ENCODE assay signal across 8 mouse cellular contexts in genomic region chr10:70287825-70288235, GRCm38 (mm10). TPM values are rescaled to one million over a fixed set of nuclear protein-coding genes. Genes with fewer than 3 reads are reported as not detected.
DNase-seq lines count a peak whose midpoint lies in the region; ATAC-seq and TF ChIP-seq lines count a peak whose summit lies in the region.

No protein-coding gene starts in this region.

- TF ChIP-seq EP300 in liver, embryonic 14.5 days (IDR thresholded peaks at IDR 0.05; ENCODE audit: low read depth): no peak

- peaks cover 4% of the 10 kb centered on the region for H3K9me3 ChIP-seq in hindbrain, embryonic 13.5 days
- no peaks in the 10 kb centered on the region for H3K9me3 ChIP-seq in liver, embryonic 14.5 days (ENCODE audit: control insufficient read depth, low read length)
- H3K9me3 ChIP-seq in stomach, embryonic 16.5 days (replicated peaks; ENCODE audit: control insufficient read depth, low read length): no peaks in the 10 kb centered on the region
- no peaks in the 10 kb centered on the region for H3K9me3 ChIP-seq in forebrain, embryonic 16.5 days (ENCODE audit: control insufficient read depth, low read length)

- WGBS in hindbrain, embryonic 13.5 days: 40% methylated on average over 9 of the region's 9 CpGs
- 19% methylated on average over 9 of the region's 9 CpGs for WGBS in liver, embryonic 14.5 days (ENCODE audit: insufficient replicate concordance)
- 28% methylated on average over 9 of the region's 9 CpGs for WGBS in stomach, embryonic 16.5 days
- WGBS in forebrain, embryonic 16.5 days: 30% methylated on average over 9 of the region's 9 CpGs

- peak overlapping the region; percentile 48 for H3K27ac ChIP-seq in hindbrain, embryonic 13.5 days
- H3K27ac ChIP-seq in liver, embryonic 14.5 days: no peak overlapping the region
- no peak overlapping the region for H3K27ac ChIP-seq in stomach, embryonic 16.5 days (ENCODE audit: low read length)
- no peak overlapping the region for H3K27ac ChIP-seq in forebrain, embryonic 16.5 days (ENCODE audit: low read length)

- DNase-seq in layer of hippocampus, adult 11-12 months (ENCODE audit: low spot score): peak; percentile 15
- DNase-seq in layer of hippocampus, postnatal 14 days (ENCODE audit: low spot score in 2 of 2): no peak
- peak; percentile 71 for DNase-seq in brain, adult 2 months (ENCODE audit: low read depth, low spot score)
- peak; percentile 23 to 41 (median 33) for DNase-seq in liver, embryonic 14.5 days (ENCODE audit: low read depth in 3 of 3, low spot score in 3 of 3)
- no peak for DNase-seq in ovary, postnatal 10 days (ENCODE audit: low spot score)

- no peak overlapping the region for H3K4me2 ChIP-seq in hindbrain, embryonic 13.5 days
- H3K4me2 ChIP-seq in liver, embryonic 14.5 days (ENCODE audit: low read depth): peak overlapping the region; percentile 39
- peak overlapping the region; percentile 17 for H3K4me2 ChIP-seq in stomach, embryonic 16.5 days (ENCODE audit: low read depth, low read length)
- H3K4me2 ChIP-seq in forebrain, embryonic 16.5 days (ENCODE audit: low read length): no peak overlapping the region

- ATAC-seq in hindbrain, embryonic 13.5 days (ENCODE audit: low FRiP score): 0 out of 2 replicates have a peak, but pooled peaks have one; percentile 16
- no peak; the same call in 1 of the 2 replicates for ATAC-seq in liver, embryonic 14.5 days (ENCODE audit: insufficient read depth)
- peak; percentile 75; the same call in 1 of the 2 replicates for ATAC-seq in stomach, embryonic 16.5 days (ENCODE audit: insufficient read depth, low FRiP score)
- ATAC-seq in forebrain, embryonic 16.5 days: no peak

- no peaks in the 10 kb centered on the region for H3K36me3 ChIP-seq in hindbrain, embryonic 13.5 days
- H3K36me3 ChIP-seq in liver, embryonic 14.5 days (replicated peaks; ENCODE audit: control insufficient read depth, insufficient read depth, low read depth): no peaks in the 10 kb centered on the region
- no peaks in the 10 kb centered on the region; the same call in 1 of the 2 replicates for H3K36me3 ChIP-seq in stomach, embryonic 16.5 days (ENCODE audit: control insufficient read depth, insufficient read depth, low read length)
- no peaks in the 10 kb centered on the region for H3K36me3 ChIP-seq in forebrain, embryonic 16.5 days (ENCODE audit: control insufficient read depth, insufficient read depth)

- H3K27me3 ChIP-seq in hindbrain, embryonic 13.5 days: no peaks in the 10 kb centered on the region
- no peaks in the 10 kb centered on the region for H3K27me3 ChIP-seq in liver, embryonic 14.5 days (ENCODE audit: control insufficient read depth, insufficient read depth, low read length)
- H3K27me3 ChIP-seq in stomach, embryonic 16.5 days (ENCODE audit: control insufficient read depth, insufficient read depth, low read length): no peaks in the 10 kb centered on the region
- no peaks in the 10 kb centered on the region for H3K27me3 ChIP-seq in forebrain, embryonic 16.5 days (replicated peaks; ENCODE audit: control insufficient read depth, insufficient read depth, low read length)

- no peak overlapping the region for H3K9ac ChIP-seq in hindbrain, embryonic 13.5 days
- H3K9ac ChIP-seq in liver, embryonic 14.5 days (replicated peaks): no peak overlapping the region; the same call in 1 of the 2 replicates
- no peak overlapping the region for H3K9ac ChIP-seq in stomach, embryonic 16.5 days (ENCODE audit: low read length)
- H3K9ac ChIP-seq in forebrain, embryonic 16.5 days (replicated peaks; ENCODE audit: low read depth, low read length): no peak overlapping the region

- TF ChIP-seq CTCF in liver, embryonic 14.5 days (IDR thresholded peaks at IDR 0.05; ENCODE audit: low read depth): no peak

- H3K4me1 ChIP-seq in hindbrain, embryonic 13.5 days (replicated peaks): peaks cover 29% of the 10 kb centered on the region
- H3K4me1 ChIP-seq in liver, embryonic 14.5 days (replicated peaks; ENCODE audit: control insufficient read depth in 2 of 2, insufficient read depth in 2 of 2, low read length in 1 of 2): peaks cover 3 to 13% of the 10 kb centered on the region in 2 experiments
- peaks cover 9% of the 10 kb centered on the region; the same call in 1 of the 2 replicates for H3K4me1 ChIP-seq in stomach, embryonic 16.5 days (ENCODE audit: control insufficient read depth, insufficient read depth, low read length)
- no peaks in the 10 kb centered on the region; the same call in 1 of the 2 replicates for H3K4me1 ChIP-seq in forebrain, embryonic 16.5 days (replicated peaks; ENCODE audit: control insufficient read depth, insufficient read depth, low read length)

- H3K4me3 ChIP-seq in hindbrain, embryonic 13.5 days: no peak overlapping the region
- no peak overlapping the region for H3K4me3 ChIP-seq in liver, embryonic 14.5 days (ENCODE audit: insufficient read depth in 1 of 2, low read depth in 2 of 2, low read length in 2 of 2)
- H3K4me3 ChIP-seq in stomach, embryonic 16.5 days (replicated peaks; ENCODE audit: low read length): no peak overlapping the region
- no peak overlapping the region for H3K4me3 ChIP-seq in forebrain, embryonic 16.5 days (replicated peaks; ENCODE audit: low read length)

RNA-seq across cellular contexts. Expression of gene Slc16a9, which starts 42.9 kb away (rescaled TPM):
- total RNA-seq in layer of hippocampus, postnatal 14 days (2021): 1 to 10 TPM; 3.1 to 3.5 TPM
- polyA plus RNA-seq in hindbrain, embryonic 13.5 days (2015; fragmentation: Nextera tagmentation; extraction: Ambion mirVana): 1.6 and 2.7 TPM in 2 replicates
- polyA plus RNA-seq in liver, embryonic 14.5 days (2012; rRNA removed): 0.26 and 0.27 TPM in 2 replicates
- 0.28 and 0.39 TPM in 2 replicates for polyA plus RNA-seq in liver, embryonic 14.5 days (2014; fragmentation: Nextera tagmentation; extraction: Ambion mirVana)
- polyA plus RNA-seq in stomach, embryonic 16.5 days (2015; fragmentation: Nextera tagmentation; extraction: Ambion mirVana): 0.87 and 1.4 TPM in 2 replicates
- polyA plus RNA-seq in forebrain, embryonic 16.5 days (2015; fragmentation: Nextera tagmentation; extraction: Ambion mirVana): 1.2 and 1.7 TPM in 2 replicates

Comparison
In these comparisons a context has a peak if more than half of its experiments do, and no peak if none do; other contexts are left out.
1. DNase-seq: peak in layer of hippocampus, adult 11-12 months (single experiment), brain, adult 2 months (single experiment) and liver, embryonic 14.5 days (3 of 3); none in layer of hippocampus, postnatal 14 days (0 of 2) and ovary, postnatal 10 days (single experiment).
2. ATAC-seq: peak in hindbrain, embryonic 13.5 days (single experiment) and stomach, embryonic 16.5 days (single experiment); none in liver, embryonic 14.5 days (single experiment) and forebrain, embryonic 16.5 days (single experiment).
3. H3K4me2 ChIP-seq: peak in liver, embryonic 14.5 days (single experiment) and stomach, embryonic 16.5 days (single experiment); none in hindbrain, embryonic 13.5 days (single experiment) and forebrain, embryonic 16.5 days (single experiment).